In the genomic region with DNA sequence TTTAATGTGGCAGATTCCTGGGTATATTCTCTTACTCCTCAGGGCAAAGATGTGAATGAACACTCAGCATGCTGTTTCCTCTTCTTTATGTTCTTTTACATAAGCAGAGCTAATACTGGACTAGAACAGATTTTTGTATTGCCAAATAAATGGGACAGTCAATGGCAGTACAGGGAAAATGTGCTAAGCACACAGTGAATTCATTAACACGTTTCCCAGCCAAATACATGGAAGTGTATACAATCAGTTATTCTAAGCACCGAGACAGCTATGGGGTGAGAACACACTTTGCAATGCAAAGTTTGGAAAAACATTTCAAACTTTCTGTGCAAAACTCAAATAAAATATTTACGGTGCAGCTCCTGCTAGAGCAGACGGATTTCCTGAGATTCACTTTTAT, we compare ENCODE assay signal across 24 mouse cellular contexts.
"Had no signal": no experiment of that assay in that cellular context is flagged by ENCODE, and none has a peak within 500 bp of the region (broad histone marks: within the 10 kb centered on the region; RNA-seq: fewer than 3 reads in every experiment).

No protein-coding gene starts in this region.

- DNase-seq: kidney, adult 8-10 months; kidney, postnatal 10 days; kidney, postnatal 36 days; layer of hippocampus, postnatal 36 days; liver; lung, adult 18-20 months; lung, postnatal 10 days; lung, postnatal 36 days; retina, postnatal 1 day; right cerebral cortex, postnatal 25 days; spleen, adult 18-20 months; thymus, adult 18-20 months; thymus, postnatal 36 days had no signal

- H3K4me3 ChIP-seq: kidney, embryonic 15.5 days; liver, embryonic 12.5 days; liver, embryonic 15.5 days; lung, embryonic 15.5 days; megakaryocyte, embryonic 14.5 days; midbrain, embryonic 10.5 days; midbrain, embryonic 13.5 days; myocyte; neural tube, embryonic 13.5 days; stomach, embryonic 15.5 days had no signal

- H3K27me3 ChIP-seq: kidney, embryonic 15.5 days; liver, embryonic 12.5 days; liver, embryonic 15.5 days; lung, embryonic 15.5 days; megakaryocyte, embryonic 14.5 days; midbrain, embryonic 13.5 days; neural tube, embryonic 13.5 days; stomach, embryonic 15.5 days had no signal

- H3K36me3 ChIP-seq: kidney, embryonic 15.5 days; liver, embryonic 12.5 days; liver, embryonic 15.5 days; lung, embryonic 15.5 days; midbrain, embryonic 10.5 days; midbrain, embryonic 13.5 days; neural tube, embryonic 13.5 days; stomach, embryonic 15.5 days had no signal

- H3K4me1 ChIP-seq: kidney, embryonic 15.5 days; liver, embryonic 12.5 days; liver, embryonic 15.5 days; lung, embryonic 15.5 days; megakaryocyte, embryonic 14.5 days; stomach, embryonic 15.5 days had no signal

- H3K9ac ChIP-seq: kidney, embryonic 15.5 days; liver, embryonic 12.5 days; liver, embryonic 15.5 days; lung, embryonic 15.5 days; midbrain, embryonic 13.5 days; neural tube, embryonic 13.5 days; stomach, embryonic 15.5 days had no signal

- H3K27ac ChIP-seq: kidney, embryonic 15.5 days; liver, embryonic 12.5 days; liver, embryonic 15.5 days; lung, embryonic 15.5 days; midbrain, embryonic 10.5 days; midbrain, embryonic 13.5 days; neural tube, embryonic 13.5 days; stomach, embryonic 15.5 days had no signal

- H3K9me3 ChIP-seq: kidney, embryonic 15.5 days; liver, embryonic 12.5 days; liver, embryonic 15.5 days; lung, embryonic 15.5 days; midbrain, embryonic 10.5 days; midbrain, embryonic 13.5 days; neural tube, embryonic 13.5 days; stomach, embryonic 15.5 days had no signal

- ATAC-seq: liver, embryonic 12.5 days; midbrain, embryonic 13.5 days; midbrain, embryonic 16.5 days had no signal

- H3K4me2 ChIP-seq: kidney, embryonic 15.5 days; liver, embryonic 12.5 days; liver, embryonic 15.5 days; lung, embryonic 15.5 days; midbrain, embryonic 13.5 days; neural tube, embryonic 13.5 days; stomach, embryonic 15.5 days had no signal
